In genomic region chr12:69789766-69790529, GRCm38 (mm10) we compare ENCODE assay signal across 8 mouse cellular contexts. TPM values are rescaled to one million over a fixed set of nuclear protein-coding genes. Genes with fewer than 3 reads are reported as not detected.
A peak's percentile ranks its signal among the peaks of the same experiment; 100 is the strongest.
DNase-seq lines count a peak whose midpoint lies in the region; ATAC-seq and TF ChIP-seq lines count a peak whose summit lies in the region.

No protein-coding gene starts in this region.

- peak overlapping the region; percentile 52 for H3K4me3 ChIP-seq in kidney, adult 2 months (ENCODE audit: insufficient read depth, low read depth, low read length)
- peak overlapping the region; percentile 73 for H3K4me3 ChIP-seq in cerebellum, adult 2 months (replicated peaks; ENCODE audit: insufficient read depth, low read depth, low read length)
- H3K4me3 ChIP-seq in forebrain, postnatal 0 days (ENCODE audit: low read depth, low read length): peak overlapping the region; percentile 51
- peak overlapping the region; percentile 49 for H3K4me3 ChIP-seq in limb, embryonic 15.5 days
- peak overlapping the region; percentile 65 for H3K4me3 ChIP-seq in small intestine, adult 2 months (ENCODE audit: low read depth, low read length)

- H3K27ac ChIP-seq in kidney, adult 2 months (ENCODE audit: insufficient read depth, low read depth, low read length): peak overlapping the region; percentile 99
- peak overlapping the region; percentile 69 for H3K27ac ChIP-seq in cerebellum, adult 2 months (ENCODE audit: insufficient read depth, low read length)
- peak overlapping the region; percentile 71 for H3K27ac ChIP-seq in forebrain, postnatal 0 days (ENCODE audit: low read depth, low read length)
- H3K27ac ChIP-seq in limb, embryonic 15.5 days: no peak overlapping the region
- no peak overlapping the region for H3K27ac ChIP-seq in small intestine, adult 2 months (ENCODE audit: insufficient read depth, low read depth, low read length)

- WGBS in kidney, adult 2 months: 24% methylated on average over 27 of the region's 27 CpGs
- 36% methylated on average over 27 of the region's 27 CpGs for WGBS in cerebellum, adult 2 months
- WGBS in forebrain, postnatal 0 days: 30% methylated on average over 27 of the region's 27 CpGs
- 34% methylated on average over 27 of the region's 27 CpGs for WGBS in limb, embryonic 15.5 days
- WGBS in small intestine, adult 2 months: 37% methylated on average over 27 of the region's 27 CpGs

- no peak for TF ChIP-seq POLR2A in kidney, adult 2 months (IDR thresholded peaks at IDR 0.05; ENCODE audit: low read depth, low read length)
- TF ChIP-seq POLR2A in cerebellum, adult 2 months (IDR thresholded peaks at IDR 0.05; ENCODE audit: borderline replicate concordance, insufficient read depth, low read length): no peak
- no peak for TF ChIP-seq POLR2A in small intestine, adult 2 months (IDR thresholded peaks at IDR 0.05; ENCODE audit: low read depth, low read length)

- peak; percentile 74 for DNase-seq in kidney, adult 2 months
- DNase-seq in kidney, adult 18-20 months: no peak
- peak; percentile 47 to 62 for DNase-seq in cerebellum, adult 2 months
- DNase-seq in forebrain, postnatal 0 days: peak; percentile 19
- no peak for DNase-seq in adrenal gland, adult 18-20 months (ENCODE audit: low spot score in 2 of 2)
- DNase-seq in spleen, adult 18-20 months: no peak

- peaks cover 2% of the 10 kb centered on the region; the same call in 1 of the 2 replicates for H3K4me1 ChIP-seq in kidney, adult 2 months (ENCODE audit: control insufficient read depth, insufficient read depth, low read length)
- H3K4me1 ChIP-seq in cerebellum, adult 2 months (ENCODE audit: control insufficient read depth, insufficient read depth, low read length): no peaks in the 10 kb centered on the region
- peaks cover 9% of the 10 kb centered on the region for H3K4me1 ChIP-seq in forebrain, postnatal 0 days (ENCODE audit: insufficient read depth)
- H3K4me1 ChIP-seq in limb, embryonic 15.5 days: peaks cover 16% of the 10 kb centered on the region
- peaks cover 8% of the 10 kb centered on the region; the same call in 1 of the 2 replicates for H3K4me1 ChIP-seq in small intestine, adult 2 months (ENCODE audit: control insufficient read depth, insufficient read depth, insufficient read length, low read length)

- H3K4me2 ChIP-seq in forebrain, postnatal 0 days (ENCODE audit: low read depth): peak overlapping the region; percentile 96
- H3K4me2 ChIP-seq in limb, embryonic 15.5 days: peak overlapping the region; percentile 96

- no peaks in the 10 kb centered on the region for H3K36me3 ChIP-seq in kidney, adult 2 months (ENCODE audit: control insufficient read depth, insufficient read depth, low read length)
- no peaks in the 10 kb centered on the region for H3K36me3 ChIP-seq in forebrain, postnatal 0 days (ENCODE audit: insufficient read depth)
- H3K36me3 ChIP-seq in limb, embryonic 15.5 days: no peaks in the 10 kb centered on the region
- no peaks in the 10 kb centered on the region for H3K36me3 ChIP-seq in small intestine, adult 2 months (ENCODE audit: control insufficient read depth, insufficient read depth, low read length)

- peak; percentile 16 for ATAC-seq in forebrain, postnatal 0 days
- ATAC-seq in limb, embryonic 15.5 days (ENCODE audit: insufficient number of reproducible peaks, low FRiP score, low TSS enrichment, low read depth): no peak

- peak overlapping the region; percentile 66 for H3K9ac ChIP-seq in forebrain, postnatal 0 days
- H3K9ac ChIP-seq in limb, embryonic 15.5 days: peak overlapping the region; percentile 46

- H3K27me3 ChIP-seq in kidney, adult 2 months (replicated peaks; ENCODE audit: control insufficient read depth, insufficient read depth, low read length): no peaks in the 10 kb centered on the region
- no peaks in the 10 kb centered on the region for H3K27me3 ChIP-seq in cerebellum, adult 2 months (ENCODE audit: control insufficient read depth, insufficient read depth, low read length)
- no peaks in the 10 kb centered on the region for H3K27me3 ChIP-seq in forebrain, postnatal 0 days (ENCODE audit: insufficient read depth, low read length)
- peaks cover 15% of the 10 kb centered on the region; the same call in 1 of the 2 replicates for H3K27me3 ChIP-seq in limb, embryonic 15.5 days
- H3K27me3 ChIP-seq in small intestine, adult 2 months (ENCODE audit: control insufficient read depth, insufficient read depth, low read length): no peaks in the 10 kb centered on the region

- H3K9me3 ChIP-seq in forebrain, postnatal 0 days (ENCODE audit: low read length): no peaks in the 10 kb centered on the region
- H3K9me3 ChIP-seq in limb, embryonic 15.5 days: no peaks in the 10 kb centered on the region

- TF ChIP-seq CTCF in kidney, adult 2 months (conservative IDR thresholded peaks at IDR 0.05; ENCODE audit: insufficient read depth, insufficient read length, low read depth, low read length): no peak
- no peak for TF ChIP-seq CTCF in cerebellum, adult 2 months (IDR thresholded peaks at IDR 0.05; ENCODE audit: borderline replicate concordance, insufficient read depth, low read depth, low read length)
- no peak for TF ChIP-seq CTCF in forebrain, postnatal 0 days (IDR thresholded peaks at IDR 0.05; ENCODE audit: low read depth)
- TF ChIP-seq CTCF in small intestine, adult 2 months (IDR thresholded peaks at IDR 0.05; ENCODE audit: extremely low read depth, insufficient read length, insufficient replicate concordance, low read depth, low read length): no peak

RNA-seq across cellular contexts. Expression of gene Cdkl1, which starts 1.1 kb away (rescaled TPM):
- 95.1 and 99.0 TPM in 2 replicates for polyA plus RNA-seq in kidney, adult 2 months (2012; rRNA removed)
- 20.1 and 24.2 TPM in 2 replicates for polyA plus RNA-seq in cerebellum, adult 2 months (2012; rRNA removed)
- 30.8 and 35.7 TPM in 2 replicates for total RNA-seq in forebrain, postnatal 0 days (2014; rRNA removed)
- 13.7 and 16.9 TPM in 2 replicates for polyA plus RNA-seq in forebrain, postnatal 0 days (2015; fragmentation: Nextera tagmentation; extraction: Ambion mirVana)
- 1.4 and 1.5 TPM in 2 replicates for polyA plus RNA-seq in limb, embryonic 15.5 days (2015; fragmentation: Nextera tagmentation; extraction: Ambion mirVana)
- 0.29 and 0.52 TPM in 2 replicates for polyA plus RNA-seq in small intestine, adult 2 months (2012; rRNA removed)
- 1 to 10 TPM; 1.7 to 2.2 TPM for total RNA-seq in adrenal gland, adult 18-20 months (2021)

Comparison
In these comparisons a context has a peak if more than half of its experiments do, and no peak if none do; other contexts are left out.
1. DNase-seq: peak in kidney, adult 2 months (single experiment), cerebellum, adult 2 months (2 of 2) and forebrain, postnatal 0 days (single experiment); none in kidney, adult 18-20 months (single experiment), adrenal gland, adult 18-20 months (0 of 2) and spleen, adult 18-20 months (0 of 2).
2. H3K27ac ChIP-seq: peak in kidney, adult 2 months (single experiment), cerebellum, adult 2 months (single experiment) and forebrain, postnatal 0 days (single experiment); none in limb, embryonic 15.5 days (single experiment) and small intestine, adult 2 months (single experiment).
3. Peak in every context shown above with its lines, with median percentiles within 50 percentile points of each other: H3K4me3 ChIP-seq.